Mouse (Mus musculus) thymus, adult 2 months (tissue): ENCODE data around the gene Btbd9. TPM values are rescaled to one million over a fixed set of nuclear protein-coding genes. Genes with fewer than 3 reads are reported as not detected.
"Not testable (repeated sequence)": the region's sequence is repeated elsewhere in the genome, so short reads cannot be mapped to it uniquely, and the experiment has no call there.

Experiments
- DNase-seq: peaks from one replicate; pipeline ENCODE4 v3.0.0; 2021
- H3K27ac ChIP-seq: fragments of 200-500 bp; 2 replicates; pipeline ENCODE4 v1.5.1; 2012; ENCODE audit warnings: low read length, control low read depth; ENCODE audit not compliant: control insufficient read depth, insufficient read depth
- H3K27me3 ChIP-seq: fragments of 200-500 bp; 2 replicates; pipeline ENCODE4 v1.6.1; 2012; ENCODE audit warnings: mild to moderate bottlenecking, low read length, moderate library complexity, mixed read lengths; ENCODE audit not compliant: control insufficient read depth, insufficient read depth
- H3K36me3 ChIP-seq: fragments of 200-500 bp; 2 replicates; pipeline ENCODE4 v1.6.1; 2012; ENCODE audit warnings: mild to moderate bottlenecking, low read length, moderate library complexity; ENCODE audit not compliant: control insufficient read depth, insufficient read depth
- H3K4me1 ChIP-seq: fragments of 200-500 bp; replicated peaks from 2 replicates; pipeline ENCODE4 v1.6.1; 2012; ENCODE audit warnings: low read length; ENCODE audit not compliant: control insufficient read depth, insufficient read depth
- H3K4me3 ChIP-seq: fragments of 200-500 bp; 2 replicates; pipeline ENCODE4 v1.5.1; 2012; ENCODE audit warnings: mild to moderate bottlenecking, low read length, control low read depth, moderate library complexity; ENCODE audit not compliant: control insufficient read depth, insufficient read depth
- CTCF ChIP-seq: fragments of 200-500 bp; IDR thresholded peaks from 2 replicates; pipeline ENCODE4 v1.5.1; 2012; ENCODE audit warnings: mild to moderate bottlenecking, control low read depth, low read length, moderate library complexity, borderline replicate concordance; ENCODE audit not compliant: control insufficient read depth, poor library complexity, insufficient read depth; ENCODE audit errors: extremely low read depth
- POLR2A ChIP-seq: fragments of 200-500 bp; IDR thresholded peaks from 2 replicates; pipeline ENCODE4 v1.6.1; 2012; ENCODE audit warnings: mild to moderate bottlenecking, low read length, control low read depth, moderate library complexity; ENCODE audit not compliant: control insufficient read depth, poor library complexity, insufficient read depth; ENCODE audit errors: extremely low read depth
- WGBS: fragments of 180-500 bp; shearing (Covaris S2); methylation state at CpG from one replicate; pipeline ENCODE4 v1.1.7; 2018; 5-methylcytosine and 5-hydroxymethylcytosine counted together
- polyA plus RNA-seq: library from polyadenylated mRNA; depleted of rRNA; stranded (reverse); fragments of >200 nt; gene quantifications from 2 replicates; pipeline ENCODE4 v1.2.3, GENCODE M21; 2012

Gene Btbd9
- polyA plus RNA-seq, 1 experiment: 29.1 TPM

DNA sequence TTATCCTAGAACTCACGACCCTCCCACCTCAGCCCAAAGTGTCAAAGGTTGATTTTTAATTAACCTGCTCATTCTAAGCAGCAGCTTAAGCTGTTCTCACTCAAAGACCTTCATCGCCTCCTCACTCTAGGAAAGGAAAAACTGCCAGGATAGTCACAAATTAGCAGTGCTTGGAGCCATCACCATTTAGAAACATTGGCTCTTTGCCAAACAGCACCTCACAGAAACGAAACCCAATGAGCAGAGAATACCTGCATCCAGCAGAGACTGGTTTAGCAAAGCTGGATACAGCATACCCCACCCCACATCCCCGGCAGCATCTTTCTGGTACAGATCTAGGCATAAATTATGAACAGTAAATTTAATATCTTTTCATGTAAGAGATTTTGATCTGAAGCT, 45.7 kb downstream of the Btbd9 start:
- DNase-seq: no peak
- Histone ChIP-seq H3K4me1 (no peaks in the 10 kb centered on the region; the same call in 1 of the 2 replicates), H3K4me3 (no peak overlapping the region), H3K27me3 (no peaks in the 10 kb centered on the region), H3K36me3 (peaks cover 7% of the 10 kb centered on the region), H3K27ac (no peak overlapping the region)
- 88% methylated on average over 4 of the region's 4 CpGs for WGBS
- TF ChIP-seq POLR2A: no peak
- no peak for TF ChIP-seq CTCF

DNA sequence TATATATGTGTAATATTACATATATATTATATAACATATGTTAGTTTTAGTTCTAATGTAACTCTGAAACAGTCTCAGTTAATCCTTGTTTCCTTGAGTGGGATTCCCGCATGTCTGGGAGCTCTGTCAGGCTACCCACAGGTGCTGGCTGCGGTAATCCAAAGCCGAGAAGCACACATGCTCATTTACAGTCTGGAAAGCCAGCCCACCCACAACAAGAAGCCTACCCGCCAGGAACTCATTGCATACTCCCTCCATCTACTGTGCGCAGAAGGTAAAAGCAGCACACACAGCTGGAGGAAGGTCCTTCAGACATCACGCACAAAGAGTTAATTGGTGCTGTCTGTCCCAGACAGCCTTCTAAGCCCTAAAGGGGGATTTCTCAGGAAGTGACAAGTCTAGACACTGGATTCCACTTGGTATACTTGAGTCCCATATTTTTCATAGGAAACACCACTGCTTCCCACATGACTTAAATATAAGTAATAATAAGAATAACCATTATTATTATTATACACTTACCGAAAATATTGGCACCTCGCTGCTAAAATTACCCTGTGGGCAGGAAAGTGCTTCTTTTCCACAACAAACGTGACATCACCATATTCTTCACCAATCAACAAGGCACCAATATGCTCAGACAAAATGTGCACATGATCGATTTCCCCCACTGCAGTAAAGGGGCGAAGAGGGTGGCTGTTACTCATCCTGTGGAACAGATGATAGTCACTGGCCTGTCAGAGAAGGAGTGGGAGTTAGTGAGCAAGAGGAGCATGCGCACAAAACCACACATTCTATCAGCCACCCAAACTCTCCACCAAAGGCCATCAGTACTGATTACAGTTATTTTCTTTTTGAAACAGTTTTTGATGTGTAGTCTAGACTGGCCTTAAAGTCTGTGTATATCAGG, 46.4 kb downstream of the Btbd9 start:
- H3K36me3 ChIP-seq: peaks cover 7% of the 10 kb centered on the region
- H3K27ac ChIP-seq: no peak overlapping the region
- DNase-seq: no peak
- H3K4me3 ChIP-seq: no peak overlapping the region
- TF ChIP-seq POLR2A: no peak
- no peak for TF ChIP-seq CTCF
- WGBS: 95% methylated on average over 12 of the region's 12 CpGs
- H3K4me1 ChIP-seq: no peaks in the 10 kb centered on the region; the same call in none of the 2 replicates
- H3K27me3 ChIP-seq: no peaks in the 10 kb centered on the region

DNA sequence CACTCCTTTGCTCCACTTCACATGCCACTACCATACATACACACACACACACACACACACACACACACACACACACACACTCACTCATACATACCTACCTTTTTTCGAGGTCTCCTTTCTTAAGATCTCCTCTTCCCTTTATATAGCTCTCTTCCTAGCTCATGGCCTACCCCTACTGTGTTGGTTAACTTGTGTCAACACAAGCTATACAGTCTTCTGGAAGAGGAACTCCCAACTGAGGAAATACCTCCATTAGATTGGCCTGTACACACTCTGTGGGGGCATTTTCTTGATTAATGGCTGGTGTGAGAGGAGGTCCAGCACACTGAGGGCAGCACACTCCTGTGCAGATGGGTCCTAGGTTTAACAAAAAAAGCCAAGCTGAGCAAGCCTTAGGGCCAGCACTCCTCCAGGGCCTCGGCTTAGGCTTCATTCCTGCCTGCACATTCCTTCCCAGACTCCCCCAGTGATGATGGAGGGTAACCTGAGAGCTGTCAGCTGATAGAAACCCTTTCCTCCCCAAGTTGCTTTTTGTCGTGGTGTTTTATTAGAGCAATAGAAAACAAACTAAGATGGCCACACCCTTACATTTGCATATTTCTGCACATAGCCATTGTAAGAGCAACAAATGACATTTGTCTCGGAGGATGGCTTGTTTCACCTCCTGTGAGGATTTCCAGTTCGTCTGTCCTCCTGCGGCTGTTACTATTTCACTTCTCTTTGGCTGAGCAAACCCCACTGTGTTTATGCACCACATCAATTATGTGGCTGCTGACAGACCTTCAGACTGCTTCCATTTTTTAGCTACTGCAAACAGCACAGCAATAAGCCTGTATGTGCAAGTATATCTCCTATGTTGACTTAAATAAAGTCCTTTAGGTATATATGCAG, 50.6 kb downstream of the Btbd9 start:
- H3K4me3 ChIP-seq: no peak overlapping the region
- 84% methylated on average over 6 of the region's 6 CpGs for WGBS
- DNase-seq: no peak
- peaks cover 3% of the 10 kb centered on the region for H3K4me1 ChIP-seq
- peaks cover 7% of the 10 kb centered on the region for H3K36me3 ChIP-seq
- TF ChIP-seq CTCF (no peak), POLR2A (no peak)
- H3K27me3 ChIP-seq: no peaks in the 10 kb centered on the region
- no peak overlapping the region for H3K27ac ChIP-seq

DNA sequence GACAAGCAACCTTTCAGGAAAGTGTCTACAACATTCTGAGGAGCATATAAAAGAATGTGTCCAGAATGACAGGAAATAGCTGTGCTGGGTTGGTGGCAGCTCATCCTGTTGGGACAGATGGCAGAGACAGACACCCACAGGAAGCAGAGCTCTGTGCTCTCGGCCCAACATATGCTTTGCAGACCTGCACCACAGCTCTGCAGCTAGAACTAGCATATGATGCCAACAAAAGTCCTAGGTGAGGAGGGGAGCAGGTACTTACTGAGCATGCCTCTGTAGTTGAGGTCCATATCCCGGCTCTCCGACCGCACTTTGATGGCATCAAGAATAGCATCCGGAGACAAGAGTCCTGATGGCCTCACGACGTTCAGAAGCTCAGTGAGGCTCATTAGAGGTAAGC, 51.8 kb downstream of the Btbd9 start:
- H3K27ac ChIP-seq: no peak overlapping the region
- peaks cover 3% of the 10 kb centered on the region for H3K4me1 ChIP-seq
- peaks cover 7% of the 10 kb centered on the region for H3K36me3 ChIP-seq
- DNase-seq: no peak
- H3K4me3 ChIP-seq: no peak overlapping the region
- TF ChIP-seq POLR2A (no peak), CTCF (no peak)
- WGBS: 42% methylated on average over 7 of the region's 7 CpGs
- H3K27me3 ChIP-seq: no peaks in the 10 kb centered on the region

DNA sequence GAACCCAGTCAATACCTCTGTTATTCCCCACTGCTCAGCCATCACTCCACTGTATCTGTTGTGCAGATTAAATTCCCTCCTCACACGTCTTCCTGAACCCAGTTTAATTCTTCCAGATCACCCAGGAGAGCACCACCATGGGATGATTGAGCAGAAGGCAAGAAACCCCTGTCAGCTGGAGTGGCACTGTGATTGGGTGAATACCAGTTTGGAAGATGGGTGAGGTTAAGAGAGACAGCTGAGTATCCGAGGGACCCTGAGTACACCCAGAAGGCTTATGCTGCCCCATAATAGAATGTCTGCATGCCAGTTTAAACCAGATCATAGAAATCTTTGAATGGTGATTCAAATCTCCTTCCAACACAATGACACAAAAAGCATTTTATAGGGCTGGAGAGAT, 52.5 kb downstream of the Btbd9 start:
- no peak for DNase-seq
- Histone ChIP-seq H3K27ac (no peak overlapping the region), H3K4me3 (no peak overlapping the region), H3K27me3 (no peaks in the 10 kb centered on the region), H3K36me3 (peaks cover 7% of the 10 kb centered on the region), H3K4me1 (peaks cover 3% of the 10 kb centered on the region)
- TF ChIP-seq POLR2A (no peak), CTCF (no peak)
- 90% methylated on average over 2 of the region's 2 CpGs for WGBS

DNA sequence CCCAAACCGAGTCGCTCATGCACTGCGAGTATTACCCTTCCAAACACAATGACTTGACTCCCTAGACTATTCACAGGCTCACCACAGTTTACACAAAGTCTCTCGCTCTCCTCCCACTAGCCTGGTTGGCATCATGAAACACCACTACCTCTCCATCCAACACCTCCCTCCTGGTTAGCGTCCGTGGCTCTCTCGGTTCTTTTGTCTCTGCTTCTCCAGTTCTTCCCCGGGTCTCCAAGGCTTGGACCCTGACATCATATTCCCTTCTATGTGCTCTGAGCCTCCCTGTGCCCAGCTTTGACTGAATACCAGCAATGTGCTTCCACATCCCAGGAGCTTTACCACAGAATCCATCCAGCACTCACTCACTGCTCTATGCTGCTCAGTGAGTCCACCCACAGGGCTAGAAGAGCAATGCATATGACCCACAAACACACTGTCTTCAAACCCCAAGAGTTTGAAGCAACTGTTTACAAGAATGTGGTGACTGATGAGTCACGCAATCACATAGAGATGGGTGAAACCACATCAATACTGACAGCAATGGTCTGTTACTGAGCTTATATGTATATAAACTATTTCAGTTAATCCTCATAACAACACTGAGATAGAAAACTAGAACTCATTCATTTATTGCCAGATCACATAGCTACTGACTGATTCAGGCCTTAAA, 53.7 kb downstream of the Btbd9 start:
- DNase-seq: no peak
- no peak overlapping the region for H3K27ac ChIP-seq
- WGBS: 97% methylated on average over 9 of the region's 9 CpGs
- peaks cover 3% of the 10 kb centered on the region for H3K4me1 ChIP-seq
- no peak overlapping the region for H3K4me3 ChIP-seq
- no peaks in the 10 kb centered on the region for H3K27me3 ChIP-seq
- TF ChIP-seq POLR2A (no peak), CTCF (no peak)
- peaks cover 7% of the 10 kb centered on the region for H3K36me3 ChIP-seq

DNA sequence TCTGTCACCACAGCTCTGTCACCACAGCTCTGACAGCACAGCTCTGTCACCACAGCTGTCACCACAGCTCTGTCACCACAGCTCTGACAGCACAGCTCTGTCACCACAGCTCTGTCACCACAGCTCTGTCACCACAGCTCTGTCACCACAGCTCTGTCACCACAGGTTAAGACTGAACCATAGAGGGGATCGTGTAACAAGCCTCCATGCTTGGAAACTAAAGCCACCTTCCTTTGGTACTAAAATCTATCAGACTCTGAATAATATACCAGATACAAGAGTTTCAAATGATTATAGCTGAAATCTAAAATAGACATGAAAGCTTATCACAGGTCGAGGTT, 57.1 kb downstream of the Btbd9 start:
- DNase-seq, H3K4me3 ChIP-seq, H3K27me3 ChIP-seq, H3K27ac ChIP-seq, H3K36me3 ChIP-seq, H3K4me1 ChIP-seq: not testable (repeated sequence)
- WGBS: 31% methylated on average over 2 of the region's 2 CpGs
